Mouse (Mus musculus): ENCODE measurements around the gene Tcaf2. TPM values are rescaled to one million over a fixed set of nuclear protein-coding genes. Genes with fewer than 3 reads are reported as not detected.

Tcaf2 gene
- polyA plus RNA-seq, 1 experiment from 2014 or later: 5.0 TPM

GRCm38 (mm10) chr6:42612218-42612617, 32.8 kb downstream of the Tcaf2 start:
- no peak overlapping the region for H3K27ac ChIP-seq
- H3K4me1 ChIP-seq: no peaks in the 10 kb centered on the region
- DNase-seq (ENCODE audit: extremely low spot score, low spot score): no peak
- no peaks in the 10 kb centered on the region for H3K36me3 ChIP-seq (replicated peaks)
- no peaks in the 10 kb centered on the region; the same call in 1 of the 2 replicates for H3K9me3 ChIP-seq
- H3K4me3 ChIP-seq: no peak overlapping the region
- no peaks in the 10 kb centered on the region for H3K27me3 ChIP-seq (ENCODE audit: poor library complexity, severe bottlenecking)

GRCm38 (mm10) chr6:42610954-42611522, 34.0 kb downstream of the Tcaf2 start:
- H3K4me3 ChIP-seq: no peak overlapping the region
- H3K9me3 ChIP-seq: no peaks in the 10 kb centered on the region; the same call in 1 of the 2 replicates
- H3K27ac ChIP-seq: no peak overlapping the region
- H3K4me1 ChIP-seq: no peaks in the 10 kb centered on the region
- DNase-seq (ENCODE audit: extremely low spot score, low spot score): no peak
- WGBS: 79% methylated on average over 4 of the region's 4 CpGs
- no peaks in the 10 kb centered on the region for H3K27me3 ChIP-seq (ENCODE audit: poor library complexity, severe bottlenecking)
- H3K36me3 ChIP-seq (replicated peaks): no peaks in the 10 kb centered on the region

GRCm38 (mm10) chr6:42597592-42597991, 47.5 kb downstream of the Tcaf2 start, which contains the start of gene Tcaf3:
Gene Tcaf3, minus strand, starts transcription at chr6:42597692.
- DNase-seq (ENCODE audit: extremely low spot score, low spot score): no peak
- Histone ChIP-seq H3K36me3 (replicated peaks) (no peaks in the 10 kb centered on the region), H3K4me3 (no peak within 1 kb of the TSS), H3K27me3 (ENCODE audit: poor library complexity, severe bottlenecking) (no peaks in the 10 kb centered on the region), H3K4me1 (peaks cover 3% of the 10 kb centered on the region; the same call in 1 of the 2 replicates), H3K27ac (no peak within 1 kb of the TSS), H3K9me3 (no peaks in the 10 kb centered on the region)
- 73% methylated on average over 4 of the region's 4 CpGs for WGBS

- no peaks in the 10 kb centered on the region for H3K36me3 ChIP-seq (replicated peaks)
- H3K27ac ChIP-seq: no peak overlapping the region
- 83% methylated on average over 17 of the region's 17 CpGs for WGBS
- H3K9me3 ChIP-seq: no peaks in the 10 kb centered on the region
- no peak for DNase-seq (ENCODE audit: extremely low spot score, low spot score)
- no peak overlapping the region for H3K4me3 ChIP-seq
- H3K27me3 ChIP-seq (ENCODE audit: poor library complexity, severe bottlenecking): no peaks in the 10 kb centered on the region
- peaks cover 3% of the 10 kb centered on the region; the same call in 1 of the 2 replicates for H3K4me1 ChIP-seq
These were observed 51.7 kb downstream of the Tcaf2 start for GRCm38 (mm10) chr6:42593138-42593882.

- 88% methylated on average over 5 of the region's 5 CpGs for WGBS
These were observed 58.5 kb downstream of the Tcaf2 start for GRCm38 (mm10) chr6:42586569-42586968.

GRCm38 (mm10) chr6:42583488-42583872, 61.6 kb downstream of the Tcaf2 start:
- Histone ChIP-seq H3K27ac (no peak overlapping the region), H3K4me1 (no peaks in the 10 kb centered on the region), H3K9me3 (no peaks in the 10 kb centered on the region), H3K27me3 (ENCODE audit: poor library complexity, severe bottlenecking) (no peaks in the 10 kb centered on the region), H3K4me3 (no peak overlapping the region), H3K36me3 (replicated peaks) (no peaks in the 10 kb centered on the region)
- peak; percentile 53 for DNase-seq (ENCODE audit: extremely low spot score, low spot score)
- 3% methylated on average over 7 of the region's 7 CpGs for WGBS

More at GRCm38 (mm10) chr6:42586569-42586968, 58.5 kb downstream of the Tcaf2 start:
- Histone ChIP-seq H3K4me1 (no peaks in the 10 kb centered on the region), H3K9me3 (no peaks in the 10 kb centered on the region), H3K27me3 (ENCODE audit: poor library complexity, severe bottlenecking) (no peaks in the 10 kb centered on the region), H3K36me3 (replicated peaks) (no peaks in the 10 kb centered on the region), H3K27ac (no peak overlapping the region), H3K4me3 (no peak overlapping the region)
- DNase-seq (ENCODE audit: extremely low spot score, low spot score): no peak

GRCm38 (mm10) chr6:42582741-42583487, 62.1 kb downstream of the Tcaf2 start:
- no peak for DNase-seq (ENCODE audit: extremely low spot score, low spot score)
- 68% methylated on average over 9 of the region's 9 CpGs for WGBS
- Histone ChIP-seq H3K27me3 (ENCODE audit: poor library complexity, severe bottlenecking) (no peaks in the 10 kb centered on the region), H3K9me3 (no peaks in the 10 kb centered on the region), H3K4me3 (no peak overlapping the region), H3K36me3 (replicated peaks) (no peaks in the 10 kb centered on the region), H3K4me1 (no peaks in the 10 kb centered on the region), H3K27ac (no peak overlapping the region)

- WGBS: 88% methylated on average over 4 of the region's 4 CpGs
- DNase-seq (ENCODE audit: extremely low spot score, low spot score): no peak
- Histone ChIP-seq H3K36me3 (replicated peaks) (no peaks in the 10 kb centered on the region), H3K4me3 (no peak overlapping the region), H3K27ac (no peak overlapping the region), H3K27me3 (ENCODE audit: poor library complexity, severe bottlenecking) (no peaks in the 10 kb centered on the region), H3K4me1 (no peaks in the 10 kb centered on the region), H3K9me3 (no peaks in the 10 kb centered on the region)
These were observed 66.4 kb downstream of the Tcaf2 start for GRCm38 (mm10) chr6:42578678-42579077.

- Histone ChIP-seq H3K36me3 (replicated peaks) (no peaks in the 10 kb centered on the region), H3K9me3 (no peaks in the 10 kb centered on the region), H3K27me3 (ENCODE audit: poor library complexity, severe bottlenecking) (no peaks in the 10 kb centered on the region), H3K27ac (no peak overlapping the region), H3K4me1 (no peaks in the 10 kb centered on the region), H3K4me3 (no peak overlapping the region)
- WGBS: 94% methylated on average over 2 of the region's 2 CpGs
- no peak for DNase-seq (ENCODE audit: extremely low spot score, low spot score)
These were observed 67.6 kb downstream of the Tcaf2 start for GRCm38 (mm10) chr6:42577433-42577832.

Other genes with a start within 250 kb of the Tcaf2 start
- gene Tas2r143, start 245.0 kb downstream of the Tcaf2 start, polyA plus RNA-seq (2016; fragmentation: Nextera tagmentation; extraction: Ambion mirVana): not detected in 2 replicates
- gene Tas2r135, start 239.8 kb downstream of the Tcaf2 start, polyA plus RNA-seq (2016; fragmentation: Nextera tagmentation; extraction: Ambion mirVana): not detected in 2 replicates
- not detected in 2 replicates for gene Tas2r126, start 210.7 kb downstream of the Tcaf2 start, polyA plus RNA-seq (2016; fragmentation: Nextera tagmentation; extraction: Ambion mirVana)
- gene Olfr458, start 180.1 kb downstream of the Tcaf2 start, polyA plus RNA-seq (2016; fragmentation: Nextera tagmentation; extraction: Ambion mirVana): not detected in 2 replicates
- gene Olfr457, start 168.9 kb downstream of the Tcaf2 start, polyA plus RNA-seq (2016; fragmentation: Nextera tagmentation; extraction: Ambion mirVana): not detected in 2 replicates
- gene Olfr456, start 158.0 kb downstream of the Tcaf2 start, polyA plus RNA-seq (2016; fragmentation: Nextera tagmentation; extraction: Ambion mirVana): not detected in 2 replicates
- gene Olfr455, start 97.7 kb downstream of the Tcaf2 start, polyA plus RNA-seq (2016; fragmentation: Nextera tagmentation; extraction: Ambion mirVana): not detected in 2 replicates
- not detected in 2 replicates for gene Tcaf3, start 47.6 kb downstream of the Tcaf2 start, polyA plus RNA-seq (2016; fragmentation: Nextera tagmentation; extraction: Ambion mirVana)
- 97.3 and 99.4 TPM in 2 replicates for gene Tcaf1, start 64.8 kb upstream of the Tcaf2 start, polyA plus RNA-seq (2016; fragmentation: Nextera tagmentation; extraction: Ambion mirVana)
- gene Olfr453, start 94.1 kb upstream of the Tcaf2 start, polyA plus RNA-seq (2016; fragmentation: Nextera tagmentation; extraction: Ambion mirVana): not detected in 2 replicates
- gene Olfr38, start 111.2 kb upstream of the Tcaf2 start, polyA plus RNA-seq (2016; fragmentation: Nextera tagmentation; extraction: Ambion mirVana): not detected in 2 replicates
- not detected in 2 replicates for gene Olfr452, start 139.8 kb upstream of the Tcaf2 start, polyA plus RNA-seq (2016; fragmentation: Nextera tagmentation; extraction: Ambion mirVana)
- not detected in 2 replicates for gene Olfr450, start 166.7 kb upstream of the Tcaf2 start, polyA plus RNA-seq (2016; fragmentation: Nextera tagmentation; extraction: Ambion mirVana)
- gene Olfr449, start 189.1 kb upstream of the Tcaf2 start, polyA plus RNA-seq (2016; fragmentation: Nextera tagmentation; extraction: Ambion mirVana): not detected in 2 replicates
- not detected in 2 replicates for gene Olfr448, start 245.2 kb upstream of the Tcaf2 start, polyA plus RNA-seq (2016; fragmentation: Nextera tagmentation; extraction: Ambion mirVana)